Mouse (Mus musculus): Measurements from ENCODE around the gene Ndufb5. TPM values are rescaled to one million over a fixed set of nuclear protein-coding genes. Genes with fewer than 3 reads are reported as not detected.
A peak's percentile ranks its signal among the peaks of the same experiment; 100 is the strongest.
"Not testable (repeated sequence)": the region's sequence is repeated elsewhere in the genome, so short reads cannot be mapped to it uniquely, and the experiment has no call there.

Gene Ndufb5
- 100 to 1,000 TPM; 219 to 273 TPM for polyA plus RNA-seq (2017; shearing (Covaris generic))

- ATAC-seq, result peak; percentile 93
Observed at GRCm38 (mm10) chr3:32736244-32737171, at the start of gene Ndufb5. Gene Ndufb5 (plus strand): TSS chr3:32736990.

DNA sequence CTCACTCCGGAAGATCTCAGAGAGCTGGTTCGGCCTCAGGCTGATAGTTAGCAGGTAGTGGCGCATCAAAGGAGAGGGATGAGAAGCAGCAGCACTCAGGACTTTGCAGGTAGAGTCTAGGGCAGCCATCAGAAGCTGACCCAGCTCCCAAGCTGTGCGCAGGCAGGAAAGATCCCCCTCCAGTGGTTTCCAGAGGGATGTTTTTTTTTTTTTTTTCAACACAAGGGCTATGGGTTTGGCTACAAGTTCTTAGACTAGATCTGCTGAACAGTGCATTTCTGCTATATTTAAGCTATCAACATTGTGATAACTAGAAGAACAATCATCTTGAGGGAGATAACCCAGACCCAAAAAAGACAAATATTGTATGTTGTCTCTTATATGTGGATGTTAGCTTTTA lies 49.6 kb upstream of the Ndufb5 start:
- no peak for ATAC-seq

DNA sequence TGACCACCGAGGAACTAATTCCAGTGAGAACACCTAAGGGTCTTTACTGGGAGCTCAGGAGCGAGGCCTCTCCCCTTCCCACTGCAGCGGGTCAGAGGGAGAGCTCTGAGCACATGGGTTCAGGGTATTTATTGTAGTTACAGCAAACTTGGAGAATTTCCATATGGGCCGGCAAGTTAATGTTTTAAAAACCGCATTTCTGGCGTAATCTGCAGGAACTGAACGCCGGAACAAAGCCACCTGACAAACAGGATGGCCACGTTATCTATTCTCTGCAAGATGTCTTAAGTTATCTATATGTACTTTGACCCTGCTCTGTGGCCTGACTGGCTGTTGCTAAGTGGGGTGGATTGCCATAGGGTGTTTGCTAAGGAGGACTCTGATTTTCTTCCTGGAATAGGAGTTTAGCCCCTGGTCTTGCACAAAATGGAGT lies 47.2 kb upstream of the Ndufb5 start:
- no peak for ATAC-seq

GRCm38 (mm10) chr3:32690008-32690407 lies 46.8 kb upstream of the Ndufb5 start:
- ATAC-seq, result no peak

- no peak for ATAC-seq
Observed at GRCm38 (mm10) chr3:32690901-32691300, 45.9 kb upstream of the Ndufb5 start.

GRCm38 (mm10) chr3:32691841-32692240 lies 44.9 kb upstream of the Ndufb5 start:
- ATAC-seq, result no peak

- no peak for ATAC-seq
Observed at GRCm38 (mm10) chr3:32694211-32694610, 42.6 kb upstream of the Ndufb5 start.

DNA sequence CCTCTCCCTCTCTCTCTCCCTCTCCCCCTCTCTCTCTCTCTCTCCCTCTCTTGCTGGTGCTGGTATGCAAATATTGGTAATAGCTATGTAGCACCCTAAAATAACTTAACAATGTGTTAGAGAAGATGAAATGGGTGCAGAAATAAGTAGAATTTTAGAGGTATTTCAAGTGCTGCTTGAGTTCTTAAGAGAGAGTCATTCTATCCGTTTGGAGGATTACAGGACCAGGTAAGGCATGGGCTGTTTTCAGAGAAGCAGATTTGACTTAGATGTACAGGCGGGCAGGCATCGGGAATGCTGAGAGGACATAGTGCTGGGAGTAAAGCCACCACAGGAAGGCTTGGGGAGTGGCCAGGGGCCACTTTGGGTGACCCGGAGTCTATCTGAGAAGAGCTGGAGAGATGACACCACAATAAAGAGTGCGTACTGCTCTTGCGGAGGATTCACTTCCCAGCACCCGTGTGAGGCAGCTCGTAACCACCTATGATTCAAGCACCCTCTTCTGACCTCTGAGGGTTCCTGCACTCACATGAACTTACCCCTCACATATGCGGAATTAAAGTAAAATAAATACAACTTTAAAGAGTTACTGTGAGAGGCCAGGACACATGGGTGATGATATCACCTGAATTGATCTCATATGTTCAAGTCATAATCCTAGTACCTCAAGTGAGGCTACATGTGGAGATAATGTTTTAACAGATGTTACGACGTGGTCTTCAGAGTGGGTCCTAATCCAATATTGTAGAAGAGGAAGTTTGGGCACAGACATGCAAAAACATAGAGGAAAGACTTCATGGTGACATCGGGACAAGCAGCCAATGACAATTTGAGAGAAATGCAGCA lies 41.8 kb upstream of the Ndufb5 start:
- no peak for ATAC-seq

- no peak for ATAC-seq
Observed at GRCm38 (mm10) chr3:32695583-32695980, 41.2 kb upstream of the Ndufb5 start.

GRCm38 (mm10) chr3:32698228-32698863 lies 38.4 kb upstream of the Ndufb5 start:
- peak; percentile 86 for ATAC-seq

DNA sequence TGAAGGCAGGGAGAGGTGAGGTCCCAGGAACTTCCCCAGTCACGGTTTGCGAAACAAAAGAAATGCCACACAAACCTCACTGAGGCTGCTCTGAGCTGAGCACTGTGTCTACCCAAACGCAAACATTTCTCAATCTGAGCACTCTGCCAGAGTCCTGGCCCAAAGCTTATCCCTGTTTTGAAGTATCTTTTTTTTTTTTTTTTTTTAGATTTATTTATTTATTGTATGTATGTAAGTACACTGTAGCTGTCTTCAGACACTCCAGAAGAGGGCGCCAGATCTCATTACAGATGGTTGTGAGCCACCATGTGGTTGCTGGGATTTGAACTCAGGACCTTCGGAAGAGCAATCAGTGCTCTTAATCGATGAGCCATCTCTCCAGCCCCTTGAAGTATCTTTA lies 32.8 kb upstream of the Ndufb5 start:
- not testable (repeated sequence) for ATAC-seq

DNA sequence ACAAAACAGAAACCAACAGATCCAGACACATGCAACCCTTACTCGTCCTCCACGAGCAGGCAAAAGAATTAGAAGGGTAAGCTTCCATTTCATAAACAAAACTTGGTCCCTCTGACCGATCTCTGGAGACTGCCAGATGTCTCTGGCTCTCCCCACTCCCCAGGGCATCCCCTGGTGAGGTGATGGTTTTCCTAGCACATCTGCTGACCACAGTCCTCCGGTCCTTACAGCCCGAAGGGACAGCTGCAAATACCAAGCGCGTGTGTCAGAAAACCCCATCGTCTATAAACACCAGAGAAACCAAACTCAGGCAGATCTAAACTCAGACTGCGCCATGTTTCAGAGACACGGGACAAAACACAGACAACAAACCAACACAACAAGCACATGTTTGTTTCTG lies 32.2 kb upstream of the Ndufb5 start:
- ATAC-seq, result not testable (repeated sequence)

- not testable (repeated sequence) for ATAC-seq
Observed at GRCm38 (mm10) chr3:32705647-32706348, 31.0 kb upstream of the Ndufb5 start, which contains the start of gene Actl6a. Gene Actl6a (plus strand): TSS chr3:32706298.

GRCm38 (mm10) chr3:32708052-32708367 lies 28.8 kb upstream of the Ndufb5 start:
- no peak for ATAC-seq

GRCm38 (mm10) chr3:32708368-32709231 lies 28.2 kb upstream of the Ndufb5 start:
- peak; percentile 93 for ATAC-seq

- ATAC-seq, result peak; percentile 2
Observed at GRCm38 (mm10) chr3:32709388-32709787, 27.4 kb upstream of the Ndufb5 start.

DNA sequence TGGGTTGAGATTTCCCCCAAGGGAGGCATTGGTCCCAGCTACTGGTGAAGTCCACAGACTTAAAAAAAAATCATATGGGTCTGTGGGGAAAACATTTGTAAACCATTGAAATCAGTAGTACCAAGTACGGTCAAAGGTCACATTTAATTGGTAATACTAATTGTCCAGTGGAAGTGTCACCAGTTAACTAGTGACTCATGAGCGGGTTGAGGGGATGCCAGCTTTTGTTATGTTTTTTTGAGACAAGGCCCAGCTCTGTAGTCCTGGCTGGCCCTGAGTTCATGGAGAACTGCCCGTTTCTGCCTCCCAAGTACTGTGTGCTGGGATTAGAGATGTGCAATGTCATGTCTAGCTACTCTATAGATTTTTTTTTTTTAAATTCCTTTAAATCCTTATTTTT lies 23.1 kb upstream of the Ndufb5 start:
- ATAC-seq, result no peak

DNA sequence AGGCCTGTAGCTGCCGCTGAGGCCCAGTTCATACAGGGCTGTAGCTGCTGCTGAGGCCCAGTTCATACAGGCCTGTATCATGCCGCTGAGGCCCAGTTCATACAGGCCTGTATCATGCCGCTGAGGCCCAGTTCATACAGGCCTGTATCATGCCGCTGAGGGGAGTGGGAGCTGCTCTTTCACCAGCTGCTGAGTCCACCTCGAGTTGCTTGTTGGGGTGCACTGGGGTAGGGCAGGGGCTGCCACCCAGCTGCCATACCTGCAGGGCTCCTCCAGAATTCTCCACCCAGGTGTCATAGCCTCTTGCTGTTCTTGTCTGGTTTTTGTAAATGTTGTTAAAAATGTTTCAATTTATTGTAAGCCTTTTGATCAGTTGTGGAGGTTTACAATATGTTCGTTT lies 19.4 kb upstream of the Ndufb5 start:
- not testable (repeated sequence) for ATAC-seq

DNA sequence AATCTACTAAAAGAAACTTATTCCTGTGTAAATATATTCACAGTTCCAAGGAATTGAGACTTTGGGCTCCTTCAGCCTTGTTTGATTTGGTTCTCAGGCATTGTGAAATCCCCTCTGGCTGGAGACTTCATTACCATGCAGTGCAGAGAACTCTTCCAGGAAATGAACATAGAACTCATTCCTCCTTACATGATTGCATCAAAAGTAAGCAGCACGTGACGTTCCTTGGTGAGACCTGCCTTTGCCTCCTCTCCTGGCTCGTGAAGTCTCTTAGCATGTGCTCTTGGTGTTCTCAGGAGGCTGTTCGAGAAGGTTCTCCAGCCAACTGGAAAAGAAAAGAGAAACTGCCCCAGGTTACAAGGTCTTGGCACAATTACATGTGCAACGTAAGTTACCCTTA lies 18.5 kb upstream of the Ndufb5 start:
- no peak for ATAC-seq

DNA sequence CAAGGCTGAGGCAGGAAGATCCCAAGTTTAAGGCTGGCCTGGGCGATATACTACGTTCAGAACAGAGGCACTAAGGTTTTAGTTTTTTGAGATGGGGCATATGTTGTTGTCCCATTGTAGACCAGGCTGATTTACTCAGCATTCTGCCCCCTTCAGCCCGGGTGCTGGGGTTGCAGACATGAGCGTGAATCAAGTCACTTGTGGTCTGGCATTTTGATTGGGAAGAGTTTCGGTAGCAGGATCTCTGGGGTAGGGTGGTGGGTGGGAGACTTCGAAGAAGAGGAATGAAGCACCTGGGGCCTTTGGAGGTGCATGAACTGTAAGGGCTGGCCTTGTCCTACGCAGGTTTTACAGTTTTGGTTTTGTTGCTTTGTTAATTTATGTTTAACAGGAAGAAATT lies 12.6 kb upstream of the Ndufb5 start:
- ATAC-seq, result no peak

DNA sequence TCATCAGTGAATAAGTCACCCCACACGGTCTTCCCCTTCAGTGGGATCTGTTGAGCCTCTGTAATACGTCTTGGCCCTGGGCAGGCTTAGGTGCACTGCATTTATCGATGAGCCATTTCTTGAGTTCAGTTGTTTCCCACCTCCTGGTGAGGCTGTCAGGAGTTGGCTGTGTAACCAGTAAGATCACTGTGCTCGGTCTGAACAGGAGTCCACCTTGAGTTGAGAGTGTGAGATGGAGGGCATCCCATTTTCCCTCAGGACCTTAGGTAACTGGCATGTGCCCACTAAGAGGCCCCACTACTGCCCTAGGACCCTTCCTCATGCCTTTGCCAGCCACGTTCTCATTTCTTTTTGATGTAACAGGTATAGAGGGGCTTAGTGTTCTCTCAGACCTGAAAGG lies 10.8 kb upstream of the Ndufb5 start:
- no peak for ATAC-seq
